Mouse (Mus musculus): ENCODE results near the gene Ppp1r12c. TPM values are rescaled to one million over a fixed set of nuclear protein-coding genes. Genes with fewer than 3 reads are reported as not detected.

Ppp1r12c gene
- total and polyA plus RNA-seq, 3 experiments = 55.8 to 103 (median 71.0) TPM

DNA sequence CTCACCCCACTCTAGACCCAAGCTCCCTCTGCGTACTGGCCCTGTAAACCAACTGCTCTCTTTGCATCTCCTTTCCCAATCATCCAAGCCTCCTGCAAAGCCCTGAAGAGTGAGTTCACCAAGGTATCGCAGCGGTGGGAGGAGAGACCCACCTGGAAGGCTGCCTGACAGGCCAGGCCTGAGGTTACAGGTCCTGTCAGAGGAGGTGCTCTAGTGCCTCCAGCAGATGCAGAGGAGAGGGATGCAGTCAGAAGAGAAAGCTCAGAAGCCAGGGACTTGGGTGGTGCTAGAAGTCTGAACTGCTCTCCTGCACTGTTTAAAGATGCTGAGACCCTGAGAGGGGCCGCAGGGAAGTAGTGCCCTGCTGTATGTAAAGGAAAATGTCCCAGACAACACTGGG lies 2.4 kb downstream of the Ppp1r12c start:
- peak overlapping the region; percentile 94; the same call in 1 of the 2 replicates for H3K9ac ChIP-seq (ENCODE audit: insufficient read depth, low read depth)
- peak overlapping the region; percentile 98 for H3K4me2 ChIP-seq (ENCODE audit: insufficient read depth, low read depth, poor library complexity, severe bottlenecking)
- no peak for DNase-seq (ENCODE audit: extremely low read depth)
- peak overlapping the region in 2 of 3 experiments; percentile 1 to 12 for H3K4me3 ChIP-seq (replicated peaks in 1 of 3; ENCODE audit: low read depth in 2 of 3, low read length in 2 of 3, poor library complexity in 1 of 3)
- dilution Hi-C loops (cut with MboI; ENCODE audit: extremely low pct_ligation_motif_present, extremely low pct_unique_long_range_greater_than_20kb, low sequenced_read_pairs) (no loop called here), in situ Hi-C loops (cut with MboI; ENCODE audit: low pct_ligation_motif_present, low pct_unique_long_range_greater_than_20kb, low sequenced_read_pairs) (no loop called here)
- no peaks in the 10 kb centered on the region for H3K9me3 ChIP-seq (replicated peaks; ENCODE audit: low read length)
- H3K36me3 ChIP-seq (replicated peaks in 1 of 2; ENCODE audit: control insufficient read depth in 1 of 2, insufficient read depth in 1 of 2, low read length in 1 of 2) = peaks cover 23 to 58% of the 10 kb centered on the region in 2 experiments
- H3K27me3 ChIP-seq (replicated peaks) = no peaks in the 10 kb centered on the region
- H3K4me1 ChIP-seq (ENCODE audit: control insufficient read depth in 1 of 2, insufficient read depth in 2 of 2) = peaks cover 25 to 56% of the 10 kb centered on the region in 2 experiments
- peaks cover 60% of the 10 kb centered on the region for H3K79me2 ChIP-seq (replicated peaks; ENCODE audit: control insufficient read depth, extremely low read depth, insufficient read depth, poor library complexity, severe bottlenecking)
- TF ChIP-seq ZC3H11A (IDR thresholded peaks at IDR 0.05; ENCODE audit: low read depth, low read length) = no peak
- no peak for TF ChIP-seq USF2 (conservative IDR thresholded peaks at IDR 0.05; ENCODE audit: low read depth, low read length)
- no peak for TF ChIP-seq MEF2A (IDR thresholded peaks at IDR 0.05; ENCODE audit: borderline replicate concordance, low read depth, low read length)
- TF ChIP-seq NELFE (IDR thresholded peaks at IDR 0.05; ENCODE audit: low read depth, low read length) = no peak
- TF ChIP-seq MXI1 (IDR thresholded peaks at IDR 0.05; ENCODE audit: low read depth, low read length) = no peak
- no peak for TF ChIP-seq CHD1 (IDR thresholded peaks at IDR 0.05; ENCODE audit: low read depth, low read length)
- no peak for TF ChIP-seq NRF1 (IDR thresholded peaks at IDR 0.05; ENCODE audit: low read depth, low read length)
- TF ChIP-seq E2F4 (IDR thresholded peaks at IDR 0.05; ENCODE audit: insufficient replicate concordance, low read depth, low read length) = no peak
- no peak overlapping the region for H3K27ac ChIP-seq (ENCODE audit: insufficient read depth, low read depth)

DNA sequence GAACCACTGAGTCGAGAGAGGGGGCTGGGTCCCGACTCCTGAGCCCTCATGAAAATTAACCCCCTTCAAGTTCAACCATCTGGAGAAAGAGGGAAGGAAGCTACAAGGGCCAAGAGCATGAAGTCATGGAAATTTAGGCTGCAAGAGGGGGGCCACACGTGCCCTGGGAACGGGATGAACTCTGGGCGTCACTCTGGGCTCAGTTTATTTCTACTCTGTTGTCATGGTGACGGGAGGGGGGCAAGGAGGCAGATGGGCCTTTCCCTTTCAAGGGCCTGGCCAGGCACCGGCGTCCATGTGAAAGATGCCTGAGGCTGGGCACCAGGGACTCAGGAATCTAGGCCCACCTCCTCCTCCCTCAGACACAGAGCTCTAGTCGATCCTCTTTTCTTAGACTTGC lies 3.2 kb downstream of the Ppp1r12c start:
- Histone ChIP-seq H3K4me3 (replicated peaks in 1 of 3; ENCODE audit: low read depth in 2 of 3, low read length in 2 of 3, poor library complexity in 1 of 3) (no peak overlapping the region), H3K27ac (ENCODE audit: insufficient read depth, low read depth) (no peak overlapping the region), H3K4me1 (ENCODE audit: control insufficient read depth in 1 of 2, insufficient read depth in 2 of 2) (peaks cover 20 to 49% of the 10 kb centered on the region in 2 experiments), H3K36me3 (replicated peaks in 1 of 2; ENCODE audit: control insufficient read depth in 1 of 2, insufficient read depth in 1 of 2, low read length in 1 of 2) (peaks cover 29 to 66% of the 10 kb centered on the region in 2 experiments), H3K27me3 (replicated peaks) (no peaks in the 10 kb centered on the region), H3K4me2 (ENCODE audit: insufficient read depth, low read depth, poor library complexity, severe bottlenecking) (peak overlapping the region; percentile 32; the same call in 1 of the 2 replicates), H3K9ac (ENCODE audit: insufficient read depth, low read depth) (peak overlapping the region; percentile 25; the same call in 1 of the 2 replicates), H3K79me2 (replicated peaks; ENCODE audit: control insufficient read depth, extremely low read depth, insufficient read depth, poor library complexity, severe bottlenecking) (peaks cover 63% of the 10 kb centered on the region), H3K9me3 (replicated peaks; ENCODE audit: low read length) (no peaks in the 10 kb centered on the region)
- dilution Hi-C loops (cut with MboI; ENCODE audit: extremely low pct_ligation_motif_present, extremely low pct_unique_long_range_greater_than_20kb, low sequenced_read_pairs) (no loop called here), in situ Hi-C loops (cut with MboI; ENCODE audit: low pct_ligation_motif_present, low pct_unique_long_range_greater_than_20kb, low sequenced_read_pairs) (no loop called here)
- DNase-seq (ENCODE audit: extremely low read depth) = peak; percentile 34
- TF ChIP-seq KAT2A (IDR thresholded peaks at IDR 0.05; ENCODE audit: insufficient replicate concordance, low read length) = no peak
- TF ChIP-seq MXI1 (IDR thresholded peaks at IDR 0.05; ENCODE audit: low read depth, low read length) = no peak
- TF ChIP-seq MAX (IDR thresholded peaks at IDR 0.05; ENCODE audit: low read length) = no peak
- no peak for TF ChIP-seq TCF12 (IDR thresholded peaks at IDR 0.05; ENCODE audit: low read depth, low read length)
- peak; percentile 53 for TF ChIP-seq BHLHE40 (IDR thresholded peaks at IDR 0.05; ENCODE audit: low read depth, low read length)
- no peak for TF ChIP-seq CHD1 (IDR thresholded peaks at IDR 0.05; ENCODE audit: low read depth, low read length)
